Mouse (Mus musculus) mature B cell (primary cell): Measurements from ENCODE around the gene Hist1h2bl.
"Not testable (repeated sequence)": the region's sequence is repeated elsewhere in the genome, so short reads cannot be mapped to it uniquely, and the experiment has no call there.

Source experiments
- in situ Hi-C: fragments of 300-500 bp; cut with MboI; formaldehyde crosslinking; loops from 2 replicates; pipeline ENCODE4 v1.14.3; 2019

Gene Hist1h2bl

GRCm38 (mm10) chr13:21715864-21716539 is at the start of gene Hist1h2bl, which contains the start of gene Hist1h2ai:
TSS of gene Hist1h2bl (minus strand) at chr13:21716143.
TSS of gene Hist1h2ai (plus strand) at chr13:21716422.
- in situ Hi-C loops = loop anchor here (10.0 to 25.0 kb wide), 2 partner anchors 304 to 1719 kb away; partner anchors contain the start of gene Zkscan3

GRCm38 (mm10) chr13:21755707-21756106 is 39.8 kb upstream of the Hist1h2bl start:
- in situ Hi-C loops = no loop called here

GRCm38 (mm10) chr13:21754294-21755001 is 38.5 kb upstream of the Hist1h2bl start:
- in situ Hi-C loops = not testable (repeated sequence)

- in situ Hi-C loops = not testable (repeated sequence)
Measured at GRCm38 (mm10) chr13:21753524-21754285, 37.8 kb upstream of the Hist1h2bl start, which contains the start of the genes Hist1h2ak and Hist1h2bn. TSS of gene Hist1h2ak (minus strand) at chr13:21753827. TSS of gene Hist1h2bn (plus strand) at chr13:21754123.

- in situ Hi-C loops = no loop called here
Measured at GRCm38 (mm10) chr13:21753051-21753523, 37.1 kb upstream of the Hist1h2bl start.

GRCm38 (mm10) chr13:21752356-21752755 is 36.4 kb upstream of the Hist1h2bl start:
- in situ Hi-C loops = no loop called here

- in situ Hi-C loops = no loop called here
Measured at GRCm38 (mm10) chr13:21751827-21752226, 35.9 kb upstream of the Hist1h2bl start.

GRCm38 (mm10) chr13:21751417-21751816 is 35.5 kb upstream of the Hist1h2bl start:
- in situ Hi-C loops = no loop called here

GRCm38 (mm10) chr13:21750159-21751017 is 34.4 kb upstream of the Hist1h2bl start, which contains the start of gene Hist1h4k:
TSS of gene Hist1h4k (minus strand) at chr13:21750505.
- in situ Hi-C loops = not testable (repeated sequence)

GRCm38 (mm10) chr13:21749387-21750158 is 33.6 kb upstream of the Hist1h2bl start:
- in situ Hi-C loops = loop anchor here (25.0 kb wide), 1 partner anchor 1437 kb away; no protein-coding TSS in a partner anchor

- in situ Hi-C loops = loop anchor here (25.0 kb wide), 1 partner anchor 1433 kb away; no protein-coding TSS in a partner anchor
Measured at GRCm38 (mm10) chr13:21745006-21745405, 29.1 kb upstream of the Hist1h2bl start.

GRCm38 (mm10) chr13:21734906-21735767 is 19.2 kb upstream of the Hist1h2bl start, which contains the start of gene Hist1h4j:
TSS of gene Hist1h4j (plus strand) at chr13:21735064.
- in situ Hi-C loops = loop anchor here (25.0 kb wide), 1 partner anchor 1423 kb away; no protein-coding TSS in a partner anchor

GRCm38 (mm10) chr13:21734010-21734905 is 18.3 kb upstream of the Hist1h2bl start:
- in situ Hi-C loops = loop anchor here (25.0 kb wide), 1 partner anchor 1422 kb away; no protein-coding TSS in a partner anchor

- in situ Hi-C loops = loop anchor here (25.0 kb wide), 1 partner anchor 1421 kb away; no protein-coding TSS in a partner anchor
Measured at GRCm38 (mm10) chr13:21733466-21733865, 17.5 kb upstream of the Hist1h2bl start.

- in situ Hi-C loops = loop anchor here (25.0 kb wide), 1 partner anchor 1417 kb away; no protein-coding TSS in a partner anchor
Measured at GRCm38 (mm10) chr13:21729544-21729943, 13.6 kb upstream of the Hist1h2bl start.

GRCm38 (mm10) chr13:21727948-21728572 is 12.1 kb upstream of the Hist1h2bl start:
- in situ Hi-C loops = loop anchor here (25.0 kb wide), 1 partner anchor 1416 kb away; no protein-coding TSS in a partner anchor
